Mouse (Mus musculus): Measurements from ENCODE around the gene Nfkbiz. TPM values are rescaled to one million over a fixed set of nuclear protein-coding genes. Genes with fewer than 3 reads are reported as not detected.
A peak's percentile ranks its signal among the peaks of the same experiment; 100 is the strongest.
"Not testable (repeated sequence)": the region's sequence is repeated elsewhere in the genome, so short reads cannot be mapped to it uniquely, and the experiment has no call there.

Gene Nfkbiz
- total and polyA plus RNA-seq, 2 experiments from 2014 or later: 1.3 to 2.6 TPM

GRCm38 (mm10) chr16:55863149-55863815 is 24.6 kb upstream of the Nfkbiz start:
- Histone ChIP-seq H3K9ac (replicated peaks; ENCODE audit: low read length, poor library complexity, severe bottlenecking) (no peak overlapping the region), H3K36me3 (ENCODE audit: insufficient read depth, low read length) (peaks cover 7% of the 10 kb centered on the region), H3K4me3 (ENCODE audit: low read depth, low read length) (no peak overlapping the region), H3K27ac (ENCODE audit: low read depth, low read length) (no peak overlapping the region), H3K4me1 (ENCODE audit: insufficient read depth, low read length) (no peaks in the 10 kb centered on the region), H3K4me2 (ENCODE audit: low read depth, low read length, poor library complexity, severe bottlenecking) (no peak overlapping the region), H3K27me3 (ENCODE audit: insufficient read depth, low read length) (no peaks in the 10 kb centered on the region), H3K9me3 (ENCODE audit: low read length) (no peaks in the 10 kb centered on the region)
- ATAC-seq (ENCODE audit: low FRiP score) (peak; percentile 64; the same call in 1 of the 2 replicates), DNase-seq (ENCODE audit: low spot score) (peak; percentile 87)
- TF ChIP-seq CTCF (IDR thresholded peaks at IDR 0.05): peak; percentile 100
- 26% methylated on average over 7 of the region's 7 CpGs for WGBS

- no peak for ATAC-seq (ENCODE audit: low FRiP score)
- no peak for DNase-seq (ENCODE audit: low spot score)
- no peaks in the 10 kb centered on the region for H3K4me1 ChIP-seq (ENCODE audit: insufficient read depth, low read length)
- no peak overlapping the region for H3K27ac ChIP-seq (ENCODE audit: low read depth, low read length)
- H3K27me3 ChIP-seq (ENCODE audit: insufficient read depth, low read length): no peaks in the 10 kb centered on the region
- H3K4me2 ChIP-seq (ENCODE audit: low read depth, low read length, poor library complexity, severe bottlenecking): no peak overlapping the region
- peaks cover 6% of the 10 kb centered on the region for H3K36me3 ChIP-seq (ENCODE audit: insufficient read depth, low read length)
- H3K9ac ChIP-seq (replicated peaks; ENCODE audit: low read length, poor library complexity, severe bottlenecking): no peak overlapping the region
- no peak for TF ChIP-seq CTCF (IDR thresholded peaks at IDR 0.05)
- no peak overlapping the region for H3K4me3 ChIP-seq (ENCODE audit: low read depth, low read length)
- H3K9me3 ChIP-seq (ENCODE audit: low read length): no peaks in the 10 kb centered on the region
- WGBS: 82% methylated on average over 3 of the region's 3 CpGs
Measured at GRCm38 (mm10) chr16:55861104-55861503, 22.4 kb upstream of the Nfkbiz start.

- not testable (repeated sequence) for H3K27me3 ChIP-seq (ENCODE audit: insufficient read depth, low read length); H3K9me3 ChIP-seq (ENCODE audit: low read length); H3K4me3 ChIP-seq (ENCODE audit: low read depth, low read length); DNase-seq (ENCODE audit: low spot score); H3K9ac ChIP-seq (replicated peaks; ENCODE audit: low read length, poor library complexity, severe bottlenecking); H3K4me2 ChIP-seq (ENCODE audit: low read depth, low read length, poor library complexity, severe bottlenecking); ATAC-seq (ENCODE audit: low FRiP score); H3K36me3 ChIP-seq (ENCODE audit: insufficient read depth, low read length); H3K4me1 ChIP-seq (ENCODE audit: insufficient read depth, low read length); H3K27ac ChIP-seq (ENCODE audit: low read depth, low read length)
- 94% methylated on average over 4 of the region's 4 CpGs for WGBS
Measured at GRCm38 (mm10) chr16:55859421-55859820, 20.7 kb upstream of the Nfkbiz start.

GRCm38 (mm10) chr16:55858465-55858864 is 19.8 kb upstream of the Nfkbiz start:
- ATAC-seq (ENCODE audit: low FRiP score) (peak; percentile 32; the same call in 1 of the 2 replicates), DNase-seq (ENCODE audit: low spot score) (peak; percentile 69)
- Histone ChIP-seq H3K9ac (replicated peaks; ENCODE audit: low read length, poor library complexity, severe bottlenecking) (no peak overlapping the region), H3K4me3 (ENCODE audit: low read depth, low read length) (no peak overlapping the region), H3K27me3 (ENCODE audit: insufficient read depth, low read length) (no peaks in the 10 kb centered on the region), H3K9me3 (ENCODE audit: low read length) (no peaks in the 10 kb centered on the region), H3K4me1 (ENCODE audit: insufficient read depth, low read length) (no peaks in the 10 kb centered on the region), H3K4me2 (ENCODE audit: low read depth, low read length, poor library complexity, severe bottlenecking) (no peak overlapping the region), H3K27ac (ENCODE audit: low read depth, low read length) (no peak overlapping the region), H3K36me3 (ENCODE audit: insufficient read depth, low read length) (no peaks in the 10 kb centered on the region; the same call in 1 of the 2 replicates)
- peak; percentile 65 for TF ChIP-seq CTCF (IDR thresholded peaks at IDR 0.05)
- WGBS: 65% methylated on average over 6 of the region's 6 CpGs

GRCm38 (mm10) chr16:55852943-55853727 is 14.4 kb upstream of the Nfkbiz start:
- TF ChIP-seq CTCF (IDR thresholded peaks at IDR 0.05): peak; percentile 95
- no peak overlapping the region for H3K27ac ChIP-seq (ENCODE audit: low read depth, low read length)
- H3K27me3 ChIP-seq (ENCODE audit: insufficient read depth, low read length): no peaks in the 10 kb centered on the region
- 55% methylated on average over 19 of the region's 19 CpGs for WGBS
- H3K9ac ChIP-seq (replicated peaks; ENCODE audit: low read length, poor library complexity, severe bottlenecking): no peak overlapping the region
- H3K36me3 ChIP-seq (ENCODE audit: insufficient read depth, low read length): peaks cover 4% of the 10 kb centered on the region
- H3K4me2 ChIP-seq (ENCODE audit: low read depth, low read length, poor library complexity, severe bottlenecking): no peak overlapping the region
- no peaks in the 10 kb centered on the region for H3K4me1 ChIP-seq (ENCODE audit: insufficient read depth, low read length)
- H3K9me3 ChIP-seq (ENCODE audit: low read length): no peaks in the 10 kb centered on the region
- DNase-seq (ENCODE audit: low spot score): peak; percentile 91
- H3K4me3 ChIP-seq (ENCODE audit: low read depth, low read length): no peak overlapping the region
- ATAC-seq (ENCODE audit: low FRiP score): peak; percentile 65

- WGBS: 32% methylated on average over 4 of the region's 4 CpGs
- Histone ChIP-seq H3K4me3 (ENCODE audit: low read depth, low read length) (no peak overlapping the region), H3K9me3 (ENCODE audit: low read length) (no peaks in the 10 kb centered on the region), H3K4me2 (ENCODE audit: low read depth, low read length, poor library complexity, severe bottlenecking) (no peak overlapping the region), H3K9ac (replicated peaks; ENCODE audit: low read length, poor library complexity, severe bottlenecking) (no peak overlapping the region), H3K36me3 (ENCODE audit: insufficient read depth, low read length) (peaks cover 4% of the 10 kb centered on the region), H3K27ac (ENCODE audit: low read depth, low read length) (no peak overlapping the region), H3K4me1 (ENCODE audit: insufficient read depth, low read length) (no peaks in the 10 kb centered on the region), H3K27me3 (ENCODE audit: insufficient read depth, low read length) (no peaks in the 10 kb centered on the region)
- no peak for TF ChIP-seq CTCF (IDR thresholded peaks at IDR 0.05)
- no peak for ATAC-seq (ENCODE audit: low FRiP score)
- DNase-seq (ENCODE audit: low spot score): no peak
Measured at GRCm38 (mm10) chr16:55852515-55852914, 13.8 kb upstream of the Nfkbiz start.
